Mouse (Mus musculus): ENCODE results near the gene Slc7a10. TPM values are rescaled to one million over a fixed set of nuclear protein-coding genes. Genes with fewer than 3 reads are reported as not detected.

The Slc7a10 gene
- total RNA-seq, 2 experiments from 2014 or later = not detected

DNA sequence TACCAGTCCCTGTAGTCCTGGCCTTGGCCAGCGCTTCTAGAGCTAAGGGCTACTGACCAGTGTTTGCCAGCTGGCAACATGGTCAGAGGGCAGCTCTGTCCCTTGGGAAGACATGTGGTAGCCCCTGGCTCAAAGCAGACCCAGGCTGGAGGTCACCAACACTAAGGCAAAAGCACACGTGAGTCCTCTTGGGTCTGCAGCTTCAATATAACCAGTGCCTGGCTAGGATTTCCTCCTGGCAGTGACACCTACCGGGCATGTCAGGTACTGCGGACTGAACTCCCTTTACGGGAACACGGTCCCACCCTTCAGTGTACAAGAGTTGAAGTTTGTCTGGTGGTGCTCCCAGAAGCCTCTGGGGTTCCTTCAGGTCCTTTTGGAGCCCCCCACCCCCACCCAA, 16.8 kb upstream of the Slc7a10 start:
- peak; percentile 81 for ATAC-seq (replicated peaks; ENCODE audit: low FRiP score, poor library complexity, severe bottlenecking)

DNA sequence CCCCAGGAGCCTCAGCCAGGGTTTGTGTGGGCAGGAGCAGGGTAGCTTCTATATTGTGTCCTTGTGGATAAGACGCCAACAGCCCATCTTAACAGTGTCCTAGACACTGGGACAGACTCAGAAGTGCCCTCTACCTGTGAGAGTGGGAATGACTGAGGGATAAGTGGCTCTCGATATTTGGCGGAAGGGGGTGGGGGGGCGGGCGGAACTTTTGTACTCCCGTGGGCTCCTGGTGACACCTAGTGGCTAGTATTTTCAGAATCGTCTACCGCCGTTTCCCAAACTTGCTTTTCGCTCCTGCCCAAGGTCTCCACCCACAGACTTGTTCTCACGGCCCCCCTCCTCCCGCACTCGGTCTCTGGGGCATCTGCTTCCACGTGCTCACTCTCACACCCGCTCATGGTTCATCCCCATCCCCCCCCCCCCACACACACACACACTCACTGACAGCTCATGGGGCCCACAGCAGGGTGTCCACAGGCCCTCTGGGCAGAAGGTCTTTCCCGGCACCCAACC, 14.3 kb upstream of the Slc7a10 start:
- ATAC-seq (replicated peaks; ENCODE audit: low FRiP score, poor library complexity, severe bottlenecking) = no peak

DNA sequence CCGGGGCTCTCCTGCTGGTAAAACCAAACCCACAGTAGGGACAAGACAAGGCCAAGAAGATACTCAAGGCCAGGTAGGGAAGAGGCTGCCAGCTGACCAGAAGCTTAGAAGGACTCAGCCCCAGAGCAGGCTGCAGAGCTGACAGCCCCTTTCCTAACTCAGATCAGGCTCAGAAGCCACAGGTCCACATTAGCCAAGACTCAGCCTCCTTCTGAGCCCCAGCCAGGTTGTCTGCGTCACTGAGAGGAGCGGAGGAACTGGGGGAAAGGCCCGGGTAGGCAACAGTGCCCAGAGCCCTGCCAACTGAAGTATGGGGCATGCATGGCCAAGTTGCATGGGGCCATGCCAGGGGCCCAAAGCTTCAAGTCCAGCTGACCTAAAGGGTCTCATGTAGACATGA, 13.7 kb upstream of the Slc7a10 start:
- ATAC-seq (replicated peaks; ENCODE audit: low FRiP score, poor library complexity, severe bottlenecking) = no peak

GRCm38 (mm10) chr7:35175533-35175932, 10.7 kb upstream of the Slc7a10 start:
- ATAC-seq (replicated peaks; ENCODE audit: low FRiP score, poor library complexity, severe bottlenecking) = no peak

- ATAC-seq (replicated peaks; ENCODE audit: low FRiP score, poor library complexity, severe bottlenecking) = no peak
Measured at GRCm38 (mm10) chr7:35176412-35177381, 9.5 kb upstream of the Slc7a10 start.

DNA sequence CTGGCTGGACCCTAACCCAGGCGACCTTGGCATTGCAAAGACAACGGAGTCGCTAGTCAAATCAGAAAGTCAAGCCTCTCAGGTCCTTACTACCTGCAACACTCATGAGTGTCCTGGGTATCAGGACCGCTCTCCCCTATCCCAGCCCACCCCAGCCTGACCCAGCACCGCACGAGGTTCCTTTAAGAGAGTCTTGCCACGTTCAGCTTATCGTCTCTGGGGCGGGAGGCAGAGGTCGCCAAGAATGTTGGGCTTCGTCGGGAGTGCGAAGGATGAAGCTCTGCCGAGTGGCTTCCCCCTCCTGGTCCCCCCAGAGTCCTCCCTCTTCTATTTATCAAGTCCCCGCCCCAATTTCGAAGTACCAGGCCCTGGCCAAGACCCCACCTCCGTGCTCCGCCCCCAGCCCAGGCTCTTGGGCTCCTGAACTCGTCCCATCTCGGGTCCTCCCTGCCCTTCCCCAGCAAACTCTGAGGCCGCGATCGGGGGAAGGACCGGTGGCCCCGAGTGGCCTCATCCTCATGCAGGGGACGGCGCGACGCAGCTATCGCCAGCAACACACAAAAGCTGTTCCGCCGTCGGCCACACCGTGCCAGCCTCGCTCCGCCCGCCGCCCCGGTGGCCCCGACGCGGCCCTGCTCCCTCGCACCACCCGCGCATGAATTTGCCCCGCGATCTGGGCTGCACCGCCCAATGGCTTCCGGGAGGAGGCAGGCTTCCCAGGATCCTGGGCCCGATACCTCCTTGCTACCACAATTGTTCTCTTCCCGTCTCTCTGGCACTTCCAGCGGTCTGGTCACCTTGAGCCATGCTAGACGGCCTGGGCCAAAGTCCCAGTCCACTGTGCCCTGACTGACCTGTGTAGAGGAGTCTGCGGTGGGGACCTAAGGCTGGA, 1.1 kb upstream of the Slc7a10 start:
- no peak for ATAC-seq (replicated peaks; ENCODE audit: low FRiP score, poor library complexity, severe bottlenecking)

- no peak for ATAC-seq (replicated peaks; ENCODE audit: low FRiP score, poor library complexity, severe bottlenecking)
Measured at GRCm38 (mm10) chr7:35189699-35190098, 3.5 kb downstream of the Slc7a10 start.

DNA sequence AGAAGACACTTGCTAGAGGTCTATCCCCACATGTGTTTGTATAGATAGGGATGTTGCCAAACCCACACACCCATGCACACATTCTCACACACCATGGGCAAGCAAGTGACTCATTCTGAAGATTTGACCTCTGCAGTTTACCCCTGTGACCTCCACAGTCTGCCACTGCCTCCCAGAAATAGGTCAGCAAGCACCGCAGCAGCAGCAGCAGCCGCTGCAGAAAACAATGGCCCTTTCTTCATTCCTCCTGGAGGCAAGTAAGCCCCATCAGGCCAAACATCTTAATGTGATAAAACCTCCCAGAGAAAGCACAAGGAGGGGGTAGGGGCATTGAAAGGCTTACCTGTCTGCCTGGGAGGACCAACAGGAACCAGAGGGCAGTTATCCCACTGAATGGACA, 5.1 kb downstream of the Slc7a10 start:
- ATAC-seq (replicated peaks; ENCODE audit: low FRiP score, poor library complexity, severe bottlenecking) = no peak

DNA sequence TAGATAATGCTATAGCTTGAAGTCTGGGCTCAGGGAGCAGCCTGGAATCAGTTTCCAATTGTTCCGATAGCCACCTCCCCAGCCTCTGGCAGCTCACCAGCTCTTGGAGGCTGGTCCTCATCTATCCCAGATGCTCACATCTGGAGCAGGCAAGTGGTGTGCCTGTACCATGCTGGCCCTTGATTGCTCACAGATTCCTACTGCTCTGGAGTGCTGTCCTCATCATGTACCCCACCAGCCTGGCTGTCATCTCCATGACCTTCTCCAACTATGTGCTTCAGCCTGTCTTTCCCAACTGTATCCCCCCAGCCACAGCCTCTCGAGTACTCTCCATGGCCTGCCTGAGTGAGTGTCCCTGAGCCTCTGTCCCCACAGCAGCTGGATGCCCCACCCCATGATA, 10.8 kb downstream of the Slc7a10 start:
- ATAC-seq (replicated peaks; ENCODE audit: low FRiP score, poor library complexity, severe bottlenecking) = no peak

DNA sequence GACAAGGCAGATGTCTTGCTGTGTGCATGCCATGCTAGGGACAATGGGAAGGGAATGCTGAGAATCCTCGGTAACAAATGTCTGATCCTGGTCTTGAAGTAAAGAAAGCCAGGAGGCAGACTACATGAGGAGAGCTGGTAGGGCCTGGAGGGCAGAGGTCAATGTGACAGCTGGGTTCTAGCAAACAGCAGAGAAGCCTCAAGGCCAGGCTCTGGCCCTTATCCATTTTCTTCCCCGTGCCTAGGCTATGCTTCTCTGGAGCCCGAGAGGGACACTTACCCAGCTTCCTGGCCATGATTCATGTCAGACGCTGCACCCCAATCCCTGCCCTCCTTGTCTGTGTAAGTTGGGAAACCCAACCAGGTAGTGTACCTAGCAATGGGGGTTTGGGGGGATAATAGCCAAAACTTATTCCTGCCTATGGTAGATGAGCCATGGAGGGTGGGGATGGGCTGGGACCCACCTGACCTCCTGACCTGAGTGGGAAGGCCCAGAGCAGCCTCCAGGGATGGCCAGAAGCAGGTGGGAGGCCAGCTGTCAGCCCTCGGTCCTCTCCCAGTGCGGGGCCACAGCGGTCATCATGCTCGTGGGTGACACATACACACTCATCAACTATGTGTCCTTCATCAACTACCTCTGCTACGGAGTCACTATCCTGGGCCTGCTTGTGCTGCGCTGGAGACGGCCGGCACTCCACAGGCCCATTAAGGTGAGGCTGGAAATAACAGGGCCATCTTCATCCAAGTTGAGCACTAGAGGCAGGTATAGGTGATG, 13.0 kb downstream of the Slc7a10 start:
- no peak for ATAC-seq (replicated peaks; ENCODE audit: low FRiP score, poor library complexity, severe bottlenecking)

DNA sequence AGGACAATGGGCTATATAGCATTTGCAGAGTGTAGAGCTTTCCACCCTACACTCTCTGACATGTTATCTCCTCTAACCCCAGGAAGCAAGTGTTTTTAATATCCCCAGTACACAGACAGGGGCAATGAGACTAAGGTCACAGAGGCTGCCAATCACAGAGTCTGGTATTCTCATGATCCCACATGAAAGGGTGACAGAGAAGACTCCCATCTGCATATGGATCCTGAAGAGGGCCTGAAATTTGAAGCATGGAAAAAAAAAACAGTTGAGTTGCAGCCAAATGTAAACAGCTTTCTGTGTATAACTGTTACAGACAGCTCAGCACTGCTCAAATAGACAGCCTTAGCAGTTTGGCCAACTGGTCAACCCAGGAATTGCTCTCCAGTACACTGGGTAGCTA, 13.6 kb downstream of the Slc7a10 start:
- no peak for ATAC-seq (replicated peaks; ENCODE audit: low FRiP score, poor library complexity, severe bottlenecking)

DNA sequence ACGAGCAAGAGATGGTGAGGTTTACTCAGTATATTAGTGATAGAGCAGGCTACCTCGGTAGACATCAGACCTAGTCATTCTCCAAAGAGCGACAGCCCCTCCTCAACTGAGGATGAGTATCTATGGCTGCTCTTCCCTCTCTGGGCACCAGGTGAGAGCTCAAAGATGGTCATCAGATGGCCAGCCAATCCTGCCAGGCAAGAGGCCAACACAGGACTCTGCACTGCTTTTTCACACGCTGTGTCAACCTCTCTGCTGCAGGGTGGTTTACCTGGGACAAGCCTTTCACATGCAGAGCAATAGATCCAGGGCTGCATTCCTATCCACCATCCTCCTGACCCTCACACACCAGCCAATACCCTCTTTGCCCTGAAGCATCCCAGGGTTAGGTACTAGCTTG, 25.6 kb downstream of the Slc7a10 start:
- ATAC-seq (replicated peaks; ENCODE audit: low FRiP score, poor library complexity, severe bottlenecking) = no peak

- ATAC-seq (replicated peaks; ENCODE audit: low FRiP score, poor library complexity, severe bottlenecking) = no peak
Measured at GRCm38 (mm10) chr7:35214442-35215222, 28.4 kb downstream of the Slc7a10 start.

DNA sequence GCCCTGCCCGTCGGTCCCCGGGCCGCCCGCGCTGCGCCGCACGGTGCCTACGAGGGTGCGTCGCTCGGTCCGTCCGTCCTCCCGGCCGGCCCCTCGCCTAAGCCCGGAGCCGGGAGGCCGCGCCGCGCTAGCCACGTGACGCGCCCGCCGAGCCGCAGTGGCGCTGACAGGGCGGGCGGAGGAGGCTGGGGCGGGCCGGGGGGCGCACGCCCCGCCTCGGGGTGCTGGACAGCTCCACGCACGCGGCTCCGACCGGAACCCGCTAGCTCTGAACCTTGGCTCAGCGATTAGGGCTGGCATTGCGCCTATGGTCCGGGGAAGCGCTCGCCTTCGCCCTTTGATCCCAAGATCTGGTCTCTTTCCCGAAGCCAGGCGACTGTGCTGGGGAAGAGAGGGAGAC, 29.0 kb downstream of the Slc7a10 start, which contains the start of gene Lrp3:
Lrp3 (minus strand) TSS at position 274 of the 400 bp plus-strand sequence.
- ATAC-seq (replicated peaks; ENCODE audit: low FRiP score, poor library complexity, severe bottlenecking) = no peak

- ATAC-seq (replicated peaks; ENCODE audit: low FRiP score, poor library complexity, severe bottlenecking) = no peak
Measured at GRCm38 (mm10) chr7:35215731-35216130, 29.5 kb downstream of the Slc7a10 start.

DNA sequence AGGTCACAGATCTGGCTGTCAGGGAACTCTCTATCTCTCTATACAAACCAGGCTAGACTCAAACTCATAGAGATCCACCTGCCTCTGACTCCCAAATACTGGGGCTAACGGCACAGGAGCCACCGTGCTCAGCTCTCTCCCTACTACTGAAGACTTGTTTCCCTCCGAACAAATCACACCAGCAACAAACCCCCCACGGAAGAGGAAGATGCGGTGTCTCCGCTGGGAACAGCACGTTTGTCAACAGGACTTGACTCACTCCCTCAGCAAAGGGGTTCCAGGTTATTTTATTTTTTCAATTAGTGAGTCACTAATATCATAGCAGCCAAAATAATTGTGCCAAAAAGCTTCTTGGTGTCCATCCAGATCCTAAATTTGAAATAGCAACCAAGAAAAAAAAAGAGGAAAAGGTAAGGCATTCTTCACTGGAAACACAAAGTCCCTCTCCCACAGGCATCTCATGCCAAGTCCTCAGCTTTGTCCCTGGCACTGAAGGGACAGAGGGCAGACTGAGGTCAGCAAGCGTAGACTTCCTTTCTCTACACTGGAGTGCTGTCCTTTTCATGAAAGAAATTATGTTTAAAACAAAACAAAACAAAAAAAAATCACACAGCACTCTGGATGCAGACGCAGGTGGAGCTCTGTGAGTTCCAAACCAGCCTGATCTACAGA, 34.6 kb downstream of the Slc7a10 start:
- ATAC-seq (replicated peaks; ENCODE audit: low FRiP score, poor library complexity, severe bottlenecking) = no peak

- ATAC-seq (replicated peaks; ENCODE audit: low FRiP score, poor library complexity, severe bottlenecking) = no peak
Measured at GRCm38 (mm10) chr7:35230333-35230732, 44.1 kb downstream of the Slc7a10 start.

- no peak for ATAC-seq (replicated peaks; ENCODE audit: low FRiP score, poor library complexity, severe bottlenecking)
Measured at GRCm38 (mm10) chr7:35232796-35233455, 46.7 kb downstream of the Slc7a10 start.

All from erythroblast, adult 5-6 weeks (primary cell).